Mouse (Mus musculus): ENCODE measurements around the gene Tet1. TPM values are rescaled to one million over a fixed set of nuclear protein-coding genes. Genes with fewer than 3 reads are reported as not detected.
"Not testable (repeated sequence)": the region's sequence is repeated elsewhere in the genome, so short reads cannot be mapped to it uniquely, and the experiment has no call there.

Gene Tet1
- total RNA-seq, 4 experiments from 2014 or later = 13.0 to 18.6 (median 15.2) TPM

DNA sequence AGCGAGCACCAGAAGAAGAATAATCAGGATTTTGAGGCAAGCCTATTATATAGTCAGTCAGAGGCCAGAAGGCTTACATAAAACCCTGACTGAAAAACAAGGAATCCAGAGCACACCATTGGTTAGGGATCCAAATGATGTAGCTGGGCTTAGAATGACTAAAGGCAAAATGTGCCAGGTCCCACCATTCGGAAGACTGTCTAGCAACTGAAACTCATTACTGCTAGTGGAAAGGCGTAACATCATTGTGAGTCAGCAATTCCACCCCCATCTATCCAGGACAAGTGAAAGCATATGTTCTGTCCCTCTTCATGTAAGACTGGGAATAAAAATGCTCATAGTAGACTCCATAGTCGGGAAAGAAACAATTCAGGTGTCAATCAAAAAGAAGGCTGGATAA is 57.8 kb downstream of the Tet1 start:
- peak in 1 of 2 experiments; percentile 74 for DNase-seq (ENCODE audit: low spot score in 2 of 2)

DNA sequence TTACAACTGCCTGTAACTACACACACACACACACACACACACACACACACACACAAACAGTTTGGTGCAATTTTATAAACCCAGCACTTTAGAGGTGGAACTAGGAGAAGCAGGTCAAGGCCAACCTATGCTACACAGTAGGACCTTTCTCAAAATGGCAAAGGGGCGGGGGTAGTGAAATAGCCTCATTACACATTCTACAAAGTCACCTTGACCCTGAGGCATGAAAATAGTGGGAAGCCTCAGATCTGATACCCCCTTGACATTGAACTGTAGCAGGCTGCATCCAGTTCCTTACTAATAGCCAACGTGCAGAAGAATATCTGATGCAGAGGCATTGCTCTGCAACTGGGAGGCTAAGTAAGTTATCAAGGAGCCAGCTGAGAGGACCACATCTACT is 60.0 kb downstream of the Tet1 start:
- no peak for DNase-seq (ENCODE audit: low spot score in 2 of 2)

DNA sequence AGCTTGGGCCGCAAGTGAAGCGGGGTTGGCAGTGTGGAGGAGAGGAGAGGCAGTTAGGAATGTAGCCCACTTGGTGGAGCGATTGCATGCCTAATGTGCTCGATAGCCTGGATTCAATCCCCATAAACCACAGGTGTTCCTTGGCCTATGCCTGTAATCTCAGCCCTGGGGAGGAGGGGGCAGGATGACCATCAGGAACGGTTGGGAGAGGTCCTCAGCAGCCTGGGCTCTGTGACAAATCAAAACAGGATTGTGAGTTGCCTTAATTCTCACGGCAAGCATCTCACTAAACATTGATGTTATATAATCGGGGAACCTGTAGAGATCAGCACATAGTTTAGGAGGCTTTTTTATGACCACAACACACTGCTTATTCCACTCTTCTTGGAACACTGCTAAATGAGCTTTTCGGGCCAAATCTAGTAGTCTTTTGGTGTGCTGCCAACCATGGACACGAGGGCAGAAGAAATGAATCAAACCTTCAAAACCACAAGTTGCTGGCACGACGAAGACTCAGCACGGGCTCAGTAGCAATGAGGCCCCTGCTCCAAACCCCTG is 61.6 kb downstream of the Tet1 start:
- DNase-seq (ENCODE audit: low spot score in 2 of 2) = peak; percentile 40 to 48

DNA sequence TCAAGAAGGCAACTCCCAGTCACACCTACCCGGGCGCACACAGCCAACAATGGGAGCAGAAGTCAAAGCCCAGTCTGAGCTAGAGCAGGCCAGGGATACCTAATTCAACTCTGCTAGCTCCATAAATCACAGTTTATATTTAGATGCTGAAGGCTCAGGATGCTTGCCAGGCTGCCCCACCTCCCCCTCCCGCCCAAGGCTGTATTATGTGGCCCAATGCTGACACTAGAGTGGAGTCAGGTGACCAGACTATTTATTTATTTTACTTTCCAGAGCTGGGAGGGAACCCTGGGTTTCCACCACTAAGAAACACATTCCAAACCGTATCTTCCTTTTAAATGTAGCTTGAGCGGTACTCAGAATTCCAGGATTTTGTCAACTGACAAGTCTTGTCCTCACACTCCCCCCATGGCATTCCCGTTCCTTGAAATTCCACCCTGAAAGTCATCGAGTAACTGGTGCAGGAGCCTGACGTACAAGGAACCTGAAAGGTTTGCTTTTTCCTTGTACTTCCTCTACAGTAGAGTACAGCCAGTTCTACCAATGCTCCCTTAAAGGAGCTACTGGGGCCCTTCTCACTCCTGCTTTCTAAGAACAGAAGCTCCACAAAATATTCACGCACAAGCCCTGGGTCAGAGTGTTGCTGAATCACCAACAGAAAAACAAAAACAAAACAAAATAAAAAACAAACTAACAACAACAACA is 64.9 kb downstream of the Tet1 start:
- no peak for DNase-seq (ENCODE audit: low spot score in 2 of 2)

DNA sequence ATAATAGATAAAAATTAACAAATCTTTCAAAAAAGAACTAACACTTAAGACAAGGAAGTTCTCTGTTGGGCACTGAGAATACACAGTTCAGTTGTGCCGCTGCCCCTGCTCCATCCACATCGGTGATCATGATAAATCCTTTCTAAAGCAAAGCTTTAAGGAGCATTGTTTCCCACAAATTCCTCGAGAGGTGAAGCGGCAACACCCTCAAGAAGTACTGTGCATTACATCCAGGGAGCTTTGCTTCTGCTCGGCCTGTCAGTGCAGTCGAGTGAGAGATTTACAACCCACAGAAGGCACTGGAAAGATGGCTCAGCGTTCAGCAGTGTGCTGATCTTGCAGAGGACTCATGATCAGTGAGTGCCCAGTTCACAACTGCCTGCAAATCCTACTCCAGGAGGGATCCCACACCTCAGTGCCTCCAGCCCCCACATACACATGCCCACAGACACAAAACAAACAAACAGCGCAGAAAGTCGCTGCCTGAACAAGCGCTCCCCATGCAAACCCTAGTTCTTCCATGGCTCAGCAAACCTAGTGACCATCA is 66.8 kb downstream of the Tet1 start:
- no peak for DNase-seq (ENCODE audit: low spot score in 2 of 2)

DNA sequence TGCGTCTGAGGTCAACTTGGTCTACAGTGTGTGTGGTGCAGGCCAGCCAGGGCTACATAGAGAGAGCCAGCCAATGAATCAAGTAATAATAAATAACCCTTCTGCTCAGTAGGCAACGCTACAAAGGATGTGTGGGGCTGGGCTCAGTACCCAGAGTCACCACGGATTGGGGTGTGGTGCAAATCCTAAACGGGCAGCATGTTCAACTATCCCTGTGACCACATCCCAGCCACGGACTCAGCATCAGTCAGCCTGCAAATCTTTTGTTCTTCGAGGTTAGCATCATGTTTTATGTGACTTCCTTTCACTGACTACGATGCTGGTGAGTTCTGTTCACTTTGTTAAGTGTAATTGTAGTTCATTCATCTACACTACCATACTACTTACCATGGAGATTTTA is 68.1 kb downstream of the Tet1 start:
- DNase-seq (ENCODE audit: low spot score in 2 of 2) = no peak

DNA sequence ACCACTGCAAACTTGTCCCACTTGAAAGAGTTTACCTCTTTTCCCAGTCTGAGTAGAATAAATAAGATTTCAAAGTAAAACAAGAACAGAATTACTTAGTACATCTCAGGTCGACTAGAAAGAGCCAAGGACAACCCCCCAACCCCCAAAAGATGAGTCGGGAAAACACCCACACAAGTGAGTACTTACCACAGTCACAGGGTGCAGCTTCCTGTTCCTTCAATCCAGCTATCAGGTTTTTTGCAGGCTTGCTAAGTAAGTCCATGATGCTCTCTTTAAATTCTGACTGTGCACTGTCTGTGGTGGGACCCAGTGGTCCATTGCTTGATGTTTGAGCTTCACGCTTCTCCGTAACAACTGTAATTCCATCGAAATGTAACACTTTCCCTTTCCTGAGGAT is 70.8 kb downstream of the Tet1 start:
- no peak for DNase-seq (ENCODE audit: low spot score in 2 of 2)

DNA sequence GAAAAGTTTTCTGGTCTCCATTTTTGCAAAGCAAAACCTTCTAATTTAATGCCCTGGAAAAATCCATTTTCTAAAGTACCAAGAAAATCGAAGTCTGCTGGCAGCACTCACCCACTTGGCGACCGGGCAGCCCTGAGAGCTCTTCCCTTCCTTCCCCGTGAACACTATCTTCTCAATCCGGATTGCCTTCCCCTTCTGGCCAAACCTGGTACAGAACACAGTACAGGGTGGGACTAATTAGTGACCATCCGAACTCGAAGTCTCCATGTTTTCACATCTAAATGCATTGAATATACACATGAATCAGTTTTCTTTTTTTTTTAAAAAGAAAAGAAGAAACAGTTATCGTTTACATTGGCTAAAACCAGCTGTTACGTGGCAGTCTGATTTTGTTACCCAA is 76.0 kb downstream of the Tet1 start:
- no peak for DNase-seq (ENCODE audit: low spot score in 2 of 2)

DNA sequence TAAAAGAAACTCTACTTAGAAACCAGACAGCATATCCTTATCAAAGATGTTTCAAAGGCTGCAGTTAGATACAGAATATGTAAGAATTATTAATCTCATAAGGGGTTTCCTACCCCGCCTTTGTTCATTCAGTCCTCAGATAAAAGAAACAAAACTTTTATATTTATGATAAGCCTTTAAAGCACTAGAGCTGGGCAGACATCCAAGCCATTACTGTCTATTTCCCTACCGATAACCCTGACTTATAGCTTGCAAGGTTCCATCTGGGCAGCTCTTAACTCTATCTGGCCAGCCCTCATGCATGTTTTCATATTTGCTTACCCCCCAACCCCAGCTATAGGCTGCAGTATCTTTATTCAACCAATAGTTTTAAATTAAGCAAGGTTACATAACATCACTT is 77.2 kb downstream of the Tet1 start:
- DNase-seq (ENCODE audit: low spot score in 2 of 2) = no peak

DNA sequence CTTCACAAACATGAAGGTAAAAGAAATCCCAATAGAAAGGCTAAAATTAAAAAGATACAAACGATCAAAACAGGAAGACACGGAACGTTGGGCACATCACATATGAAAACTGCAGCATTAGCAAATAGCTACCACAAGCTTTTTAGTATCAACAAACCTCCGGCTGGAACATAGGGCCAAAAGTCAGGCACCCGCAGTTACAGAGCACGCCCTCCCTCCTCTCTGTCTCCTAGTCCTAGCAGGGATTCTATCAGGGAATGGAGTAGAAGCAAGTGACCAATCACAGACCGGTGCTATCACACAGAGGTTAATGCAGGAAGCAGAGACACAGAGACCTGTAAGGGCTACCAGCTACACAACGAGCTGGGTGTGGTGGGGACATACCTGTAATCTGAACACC is 84.3 kb downstream of the Tet1 start:
- DNase-seq (ENCODE audit: low spot score in 2 of 2) = no peak

DNA sequence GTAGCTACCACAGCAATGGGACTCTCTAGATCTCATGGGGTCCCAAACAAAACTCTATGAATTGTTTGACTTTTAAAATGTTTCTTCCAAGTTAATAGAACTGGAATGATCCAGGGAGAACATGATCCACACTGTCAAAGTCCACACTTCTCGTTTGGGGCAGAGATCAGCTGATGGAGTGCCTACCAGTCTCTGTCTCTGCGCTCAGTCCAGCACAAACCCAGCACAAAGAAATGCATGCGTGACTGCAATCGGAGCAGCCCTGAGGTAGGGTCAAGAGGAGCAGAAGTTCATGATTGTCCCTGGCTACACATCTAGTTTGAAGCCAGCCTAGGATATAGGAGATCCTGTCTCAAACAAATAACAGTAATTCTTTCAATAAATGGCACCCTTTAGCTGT is 85.4 kb downstream of the Tet1 start:
- DNase-seq (ENCODE audit: low spot score in 2 of 2) = no peak

DNA sequence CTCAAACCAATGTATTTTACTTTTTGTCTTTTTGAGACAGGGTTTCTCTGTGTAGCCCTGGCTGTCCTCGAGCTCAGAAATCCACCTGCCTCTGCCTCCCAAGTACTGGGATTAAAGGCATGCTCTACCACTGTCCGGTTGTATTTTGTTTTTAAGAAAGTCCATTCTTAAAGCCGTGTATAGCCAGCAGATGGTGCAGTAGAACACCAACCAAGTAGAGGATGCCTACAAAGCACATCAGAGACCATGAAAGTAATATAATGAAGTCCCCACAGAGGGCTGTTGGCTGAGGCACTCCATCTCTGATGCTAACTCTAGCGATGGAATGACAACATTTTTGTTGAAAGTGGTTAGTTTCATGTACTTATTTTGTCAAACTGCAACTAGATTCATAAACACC is 98.8 kb downstream of the Tet1 start:
- no peak for DNase-seq (ENCODE audit: low spot score in 2 of 2)

DNA sequence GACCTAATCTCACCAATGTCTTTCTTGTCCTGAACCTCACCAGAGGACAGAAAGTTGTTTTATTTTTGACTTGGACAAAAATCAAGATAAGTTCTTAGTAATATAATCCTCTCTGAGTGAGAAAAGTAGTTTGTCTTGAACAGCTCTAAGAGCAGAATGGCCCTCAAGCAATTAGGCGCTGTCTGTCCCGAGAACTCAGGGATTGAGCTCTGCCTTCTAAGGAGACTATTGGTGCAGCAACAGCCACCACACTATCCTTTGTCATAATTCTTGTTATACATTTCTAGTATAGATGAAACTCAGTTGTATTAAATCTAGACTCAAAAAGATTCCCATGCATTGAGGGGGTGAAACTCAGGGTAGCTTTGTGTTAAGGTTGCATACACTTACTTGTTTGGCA is 100.0 kb downstream of the Tet1 start:
- no peak for DNase-seq (ENCODE audit: low spot score in 2 of 2)

DNA sequence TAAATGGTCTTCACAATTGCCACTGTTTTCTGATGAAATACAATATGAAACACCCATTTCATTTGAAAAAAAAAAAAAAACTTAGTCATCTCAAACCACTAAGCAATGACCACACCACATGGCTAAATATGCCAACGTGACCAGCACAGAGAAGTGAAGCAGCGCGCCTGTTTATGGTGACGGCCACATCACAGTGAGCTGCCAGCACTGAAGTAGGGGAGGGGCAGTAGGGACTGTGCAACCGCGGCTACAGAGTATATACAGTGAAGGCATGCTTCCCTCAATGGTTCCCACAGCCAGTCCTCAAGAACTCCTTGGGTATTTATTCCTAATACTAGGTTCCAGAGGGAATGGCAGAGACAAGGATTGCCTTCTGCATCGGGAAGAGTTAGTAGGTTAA is 100.5 kb downstream of the Tet1 start:
- DNase-seq (ENCODE audit: low spot score in 2 of 2) = no peak

DNA sequence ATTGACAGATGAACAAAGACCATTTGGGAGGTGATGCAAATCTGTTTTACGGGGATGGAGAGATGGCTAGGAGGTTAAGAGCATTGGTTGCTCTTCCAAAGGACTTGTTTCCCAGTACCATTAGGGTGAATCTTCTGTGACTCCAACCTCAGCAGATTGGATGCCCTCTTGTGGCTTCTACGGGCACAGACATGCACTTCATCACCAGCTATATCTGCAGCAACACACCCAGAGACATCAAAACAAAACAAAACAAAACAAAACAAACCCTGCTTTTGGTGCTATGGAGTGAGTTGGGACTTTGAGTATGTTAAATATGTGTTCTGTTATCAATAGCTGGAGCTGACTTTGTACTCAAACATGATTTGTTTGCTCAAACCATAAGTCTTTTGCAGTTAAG is 104.7 kb downstream of the Tet1 start:
- DNase-seq (ENCODE audit: low spot score in 2 of 2) = no peak

DNA sequence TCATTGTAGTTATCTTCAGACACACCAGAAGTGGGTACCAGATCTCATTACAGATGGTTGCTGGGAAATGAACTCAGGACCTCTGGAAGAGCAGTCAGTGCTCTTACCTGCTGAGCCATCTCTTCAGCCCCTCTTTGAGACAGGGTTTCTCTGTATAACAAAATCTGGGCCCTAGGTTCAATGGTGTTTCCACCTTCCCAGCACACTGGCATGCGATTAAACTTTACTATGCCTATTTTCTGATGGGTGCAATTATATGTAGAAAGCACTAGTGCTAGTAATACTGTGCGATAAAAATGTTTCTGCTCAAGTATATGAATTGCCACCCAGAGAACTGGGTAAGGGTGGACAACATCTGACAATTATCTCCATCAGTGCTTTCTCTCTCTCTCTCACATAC is 105.5 kb downstream of the Tet1 start:
- no peak for DNase-seq (ENCODE audit: low spot score in 2 of 2)

DNA sequence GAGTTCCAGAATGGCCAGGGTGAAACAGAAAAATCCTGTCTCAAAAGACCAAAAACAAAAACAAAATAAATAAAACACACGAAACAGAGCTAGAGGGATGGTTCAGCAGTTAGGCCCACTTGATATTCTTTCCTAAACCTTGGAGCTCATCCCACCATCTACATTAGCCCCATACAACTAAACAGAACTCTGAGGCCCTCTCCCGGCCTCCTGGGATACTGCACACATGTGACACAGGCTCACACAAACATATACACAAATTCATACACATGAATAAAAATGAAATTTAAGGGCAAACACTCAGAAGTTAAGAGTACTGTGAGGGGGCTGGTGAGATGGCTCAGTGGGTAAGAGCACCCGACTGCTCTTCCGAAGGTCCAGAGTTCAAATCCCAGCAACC is 114.6 kb downstream of the Tet1 start:
- DNase-seq (ENCODE audit: low spot score in 2 of 2) = no peak

DNA sequence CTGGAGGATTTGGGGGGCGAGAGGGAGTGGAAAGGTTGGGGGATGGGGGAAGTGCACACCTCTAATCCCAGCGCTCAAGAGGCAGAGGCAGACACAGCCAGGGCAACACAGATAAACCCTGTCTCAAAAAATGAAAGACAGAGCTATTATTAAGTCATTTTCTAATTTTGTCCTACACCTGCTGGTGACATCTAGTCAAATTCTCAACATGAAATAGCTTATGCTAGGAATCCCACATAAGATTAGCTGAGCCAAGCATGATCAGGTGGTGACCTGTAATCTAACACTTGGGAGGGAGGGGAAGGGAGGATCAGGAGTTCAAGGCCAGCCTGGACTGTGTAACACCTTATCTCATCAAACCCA is 115.7 kb downstream of the Tet1 start:
- no peak for DNase-seq (ENCODE audit: low spot score in 2 of 2)

DNA sequence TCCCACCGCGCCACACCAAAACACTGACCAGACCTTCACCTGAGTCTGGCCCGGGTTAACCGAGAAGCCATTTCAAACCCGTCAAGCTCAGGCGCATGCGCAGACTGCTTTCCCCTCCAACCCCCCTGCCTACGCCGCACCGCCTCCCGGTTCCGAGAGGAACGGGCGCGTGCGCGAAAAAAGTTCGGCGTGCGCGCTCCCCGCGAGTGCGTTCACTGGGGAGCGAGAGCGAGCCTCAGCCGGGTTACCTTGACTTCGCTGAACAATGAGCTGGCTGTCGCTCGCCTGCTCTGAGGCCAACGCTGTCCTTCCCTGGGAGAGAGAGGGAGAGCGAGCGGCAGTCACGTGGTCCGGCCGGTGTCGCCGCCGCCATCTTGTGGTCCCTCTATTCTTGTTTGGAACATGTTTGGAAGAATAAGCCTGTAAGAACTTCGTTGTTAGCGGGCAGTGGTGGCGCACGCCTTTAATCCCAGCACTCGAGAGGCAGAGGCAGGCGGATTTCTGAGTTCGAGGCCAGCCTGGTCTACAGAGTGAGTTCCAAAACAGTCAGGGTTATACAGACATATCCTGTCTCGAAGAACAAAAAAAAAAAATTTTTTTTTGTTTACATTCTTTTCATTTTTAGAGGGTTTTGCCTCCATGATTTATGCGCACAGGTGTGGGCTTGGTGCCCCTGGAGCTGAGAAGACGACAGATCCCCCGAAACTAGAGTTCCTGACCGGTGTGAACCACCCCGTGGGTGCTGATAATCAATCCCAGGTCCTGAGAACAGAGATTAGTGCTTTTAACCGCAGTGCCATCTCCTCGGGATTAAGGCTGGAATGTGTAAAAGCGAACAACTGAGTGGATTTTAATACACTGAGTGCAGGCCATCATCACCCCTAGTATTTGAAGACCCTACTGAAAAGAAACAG is 116.4 kb downstream of the Tet1 start, which contains the start of gene Ccar1:
TSS of gene Ccar1 (minus strand) at position 110 of the 914 bp plus-strand sequence.
- peak; percentile 96 to 97 for DNase-seq (ENCODE audit: low spot score in 2 of 2)

DNA sequence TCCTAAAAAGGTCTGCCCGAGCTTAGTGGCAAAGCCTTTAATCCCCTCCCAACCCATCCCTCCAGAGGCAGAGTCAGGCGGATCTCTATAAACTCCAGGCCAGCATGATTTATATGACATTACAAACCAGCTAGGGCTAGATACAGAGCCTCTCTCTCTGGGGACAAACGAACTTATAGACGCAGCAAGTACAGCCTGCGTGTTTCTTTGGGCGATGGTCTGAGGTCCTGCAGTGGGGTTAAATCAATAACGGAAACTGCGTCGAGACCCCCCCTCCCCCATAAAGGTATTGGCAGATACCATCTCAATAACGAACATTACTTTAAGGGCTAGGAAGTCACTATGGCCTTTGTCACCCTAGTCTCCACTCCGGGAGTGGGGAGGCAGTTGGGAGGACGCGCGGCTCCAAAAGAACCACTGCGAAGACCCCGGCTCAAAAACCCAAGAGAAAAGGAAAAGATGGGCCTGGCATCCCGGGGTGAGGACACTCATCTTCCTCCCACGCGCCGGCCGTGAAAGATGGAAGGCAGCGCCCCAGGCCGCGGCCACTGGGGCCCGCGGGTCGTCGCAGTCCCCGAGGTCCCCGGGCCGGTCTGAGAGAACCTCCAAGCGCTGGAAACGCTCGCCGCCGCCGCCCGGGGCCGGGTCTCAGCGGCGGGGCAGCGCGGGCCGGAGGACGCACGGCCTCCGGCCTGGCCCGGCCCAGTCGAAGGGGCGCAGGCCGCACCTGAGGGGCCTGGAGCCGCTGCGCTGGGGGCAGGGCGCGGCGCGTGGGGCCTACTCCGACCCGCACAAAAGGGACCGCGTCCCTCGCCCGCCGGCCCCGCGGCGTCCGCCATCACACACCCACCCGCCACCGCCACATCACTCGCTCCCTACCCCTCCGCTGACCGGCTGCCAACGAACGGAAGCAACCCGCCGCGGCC is 117.3 kb downstream of the Tet1 start:
- DNase-seq (ENCODE audit: low spot score in 2 of 2) = peak; percentile 12 to 27

DNA sequence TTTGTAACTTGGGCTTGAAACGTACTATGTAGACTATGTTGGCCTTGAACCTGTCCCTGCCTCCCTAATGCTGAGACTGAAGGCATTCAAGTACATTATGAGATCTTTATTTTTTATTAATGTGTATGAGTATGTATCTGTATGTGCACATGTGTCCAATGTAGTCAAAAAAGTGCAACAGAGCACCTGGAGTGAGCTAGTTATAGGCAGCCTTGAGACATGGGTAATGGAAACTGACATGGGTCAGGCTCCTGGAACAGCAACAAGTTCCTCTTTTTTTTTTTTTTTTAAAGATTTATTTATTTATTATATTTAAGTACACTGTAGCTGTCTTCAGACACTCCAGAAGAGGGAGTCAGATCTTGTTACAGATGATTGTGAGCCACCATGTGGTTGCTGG is 127.0 kb downstream of the Tet1 start:
- not testable (repeated sequence) for DNase-seq (ENCODE audit: low spot score in 2 of 2)
